Mouse (Mus musculus): ENCODE data around the gene Ldb1.

DNA sequence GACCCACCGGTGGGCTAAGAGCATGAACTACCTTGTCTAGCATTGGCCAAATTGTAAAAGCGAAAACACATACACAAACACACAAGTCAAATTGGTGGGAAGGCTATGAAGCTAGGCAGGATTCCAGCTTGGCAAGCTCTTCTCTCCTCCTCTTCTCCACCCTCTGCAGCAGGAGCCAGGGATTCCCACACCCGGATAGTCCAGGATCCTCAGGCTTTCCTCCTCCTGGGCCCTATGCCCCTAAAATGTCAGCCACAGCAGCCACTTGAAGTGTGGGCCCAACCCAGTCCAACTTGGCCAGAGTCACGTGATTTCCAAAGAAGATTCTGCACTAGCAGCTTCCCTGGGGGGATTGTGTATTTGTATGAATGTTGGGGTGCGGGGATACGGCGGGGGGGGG lies 1.6 kb downstream of the Ldb1 start:
- TF ChIP-seq CTCF (IDR thresholded peaks at IDR 0.05; ENCODE audit: low read depth) (no peak), EP300 (IDR thresholded peaks at IDR 0.05; ENCODE audit: low read depth) (no peak)
